Mouse (Mus musculus): Measurements from ENCODE around the gene Apol9b. TPM values are rescaled to one million over a fixed set of nuclear protein-coding genes. Genes with fewer than 3 reads are reported as not detected.
"Not testable (repeated sequence)": the region's sequence is repeated elsewhere in the genome, so short reads cannot be mapped to it uniquely, and the experiment has no call there.

Gene Apol9b
- polyA plus RNA-seq (2012; rRNA removed) = 0.06 TPM in 1 of 2 replicates, not detected in the other

- not testable (repeated sequence) for DNase-seq (ENCODE audit: low read depth)
Observed at GRCm38 (mm10) chr15:77728739-77729138, at the start of gene Apol9b. Gene Apol9b, plus strand, starts transcription at chr15:77729039.

GRCm38 (mm10) chr15:77683944-77684343, 44.9 kb upstream of the Apol9b start:
- peak; percentile 2 for DNase-seq (ENCODE audit: low read depth)
- TF ChIP-seq CTCF (IDR thresholded peaks at IDR 0.05; ENCODE audit: borderline replicate concordance, extremely low read depth, insufficient read depth, insufficient read length) = peak; percentile 56

GRCm38 (mm10) chr15:77691532-77692311, 37.1 kb upstream of the Apol9b start:
- peak; percentile 54 for DNase-seq (ENCODE audit: low read depth)

GRCm38 (mm10) chr15:77694687-77695295, 34.0 kb upstream of the Apol9b start:
- peak; percentile 10 for DNase-seq (ENCODE audit: low read depth)
- TF ChIP-seq CTCF (IDR thresholded peaks at IDR 0.05; ENCODE audit: borderline replicate concordance, extremely low read depth, insufficient read depth, insufficient read length) = peak; percentile 33; the same call in 1 of the 2 replicates

- not testable (repeated sequence) for DNase-seq (ENCODE audit: low read depth)
Observed at GRCm38 (mm10) chr15:77698656-77699055, 30.2 kb upstream of the Apol9b start, which contains the start of gene Apol7e. Gene Apol7e, plus strand, starts transcription at chr15:77698857.

- not testable (repeated sequence) for DNase-seq (ENCODE audit: low read depth)
Observed at GRCm38 (mm10) chr15:77705306-77705705, 23.5 kb upstream of the Apol9b start.

GRCm38 (mm10) chr15:77708936-77709335, 19.9 kb upstream of the Apol9b start:
- DNase-seq (ENCODE audit: low read depth) = peak; percentile 7

GRCm38 (mm10) chr15:77718240-77718639, 10.6 kb upstream of the Apol9b start:
- DNase-seq (ENCODE audit: low read depth) = not testable (repeated sequence)

- not testable (repeated sequence) for DNase-seq (ENCODE audit: low read depth)
Observed at GRCm38 (mm10) chr15:77721509-77721908, 7.3 kb upstream of the Apol9b start.

GRCm38 (mm10) chr15:77724208-77724911, 4.5 kb upstream of the Apol9b start:
- DNase-seq (ENCODE audit: low read depth) = not testable (repeated sequence)

- DNase-seq (ENCODE audit: low read depth) = peak; percentile 57
Observed at GRCm38 (mm10) chr15:77725393-77726020, 3.3 kb upstream of the Apol9b start.

GRCm38 (mm10) chr15:77727139-77727538, 1.7 kb upstream of the Apol9b start:
- peak; percentile 45; the same call in 1 of the 2 replicates for TF ChIP-seq CTCF (IDR thresholded peaks at IDR 0.05; ENCODE audit: borderline replicate concordance, extremely low read depth, insufficient read depth, insufficient read length)
- DNase-seq (ENCODE audit: low read depth) = not testable (repeated sequence)

- not testable (repeated sequence) for DNase-seq (ENCODE audit: low read depth)
Observed at GRCm38 (mm10) chr15:77727745-77728144, 1.1 kb upstream of the Apol9b start.

GRCm38 (mm10) chr15:77731605-77732004, 2.8 kb downstream of the Apol9b start:
- TF ChIP-seq CTCF (IDR thresholded peaks at IDR 0.05; ENCODE audit: borderline replicate concordance, extremely low read depth, insufficient read depth, insufficient read length) (no peak), POLR2A (IDR thresholded peaks at IDR 0.05; ENCODE audit: borderline replicate concordance, extremely low read depth, insufficient read depth, insufficient read length, poor library complexity, severe bottlenecking) (no peak)
- DNase-seq (ENCODE audit: low read depth) = no peak

- DNase-seq (ENCODE audit: low read depth) = not testable (repeated sequence)
Observed at GRCm38 (mm10) chr15:77732851-77733250, 4.0 kb downstream of the Apol9b start.

GRCm38 (mm10) chr15:77733380-77733779, 4.5 kb downstream of the Apol9b start:
- DNase-seq (ENCODE audit: low read depth) = peak; percentile 8

- not testable (repeated sequence) for DNase-seq (ENCODE audit: low read depth)
Observed at GRCm38 (mm10) chr15:77733903-77734302, 5.1 kb downstream of the Apol9b start.
